Mouse (Mus musculus): ENCODE data around the gene Slc12a8. TPM values are rescaled to one million over a fixed set of nuclear protein-coding genes. Genes with fewer than 3 reads are reported as not detected.
"Not testable (repeated sequence)": the region's sequence is repeated elsewhere in the genome, so short reads cannot be mapped to it uniquely, and the experiment has no call there.

Gene Slc12a8
- under 1 TPM in 1 of 2 experiments, not detected in 1; 0.28 TPM for total RNA-seq (2021)
- long read RNA-seq, experiment 1, partial matches to known transcripts: 1 of 1 reads
- long read RNA-seq, experiment 1, other reads (novel, unspliced or antisense): 0 of 1 reads
- long read RNA-seq, experiment 2: 0 reads

DNA sequence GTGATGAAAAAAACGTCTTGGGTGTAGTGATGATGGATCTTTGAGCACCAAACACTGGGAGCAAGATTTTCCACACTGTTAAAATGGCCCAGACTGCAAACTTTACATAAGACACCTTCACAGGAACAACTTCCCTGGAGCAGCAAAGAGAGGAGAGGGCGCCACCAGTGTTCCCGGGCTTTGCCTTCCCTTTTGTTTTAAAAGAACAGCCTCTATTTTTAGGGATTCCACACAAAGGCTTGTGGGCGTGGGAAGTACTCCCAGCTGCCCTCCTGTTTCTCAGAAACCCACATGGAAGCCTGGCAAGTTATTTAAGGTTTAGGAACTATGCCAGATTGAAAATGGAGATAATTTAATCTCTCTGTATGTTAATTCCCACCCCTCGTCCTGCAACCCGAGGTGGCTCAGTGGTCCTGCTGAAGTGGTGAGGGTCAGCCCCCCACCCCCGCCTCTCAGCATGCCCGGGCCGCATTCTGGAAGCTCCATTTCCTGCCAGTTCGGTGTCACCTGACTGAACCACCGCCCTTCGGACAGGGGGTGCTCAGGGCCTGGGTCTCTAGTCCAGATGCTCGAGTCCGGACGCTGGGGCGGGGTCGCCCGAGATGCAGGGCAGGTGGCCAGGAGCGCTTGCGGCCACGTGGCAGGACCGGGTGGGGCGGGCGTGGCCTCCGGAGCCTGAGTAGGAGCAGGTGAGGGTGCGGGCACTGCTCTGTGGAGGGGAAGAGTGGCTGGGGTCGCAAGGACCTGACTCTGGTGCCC is at the start of gene Slc12a8:
Slc12a8 (plus strand) TSS at position 522 of the 759 bp plus-strand sequence.
- no peak for DNase-seq

DNA sequence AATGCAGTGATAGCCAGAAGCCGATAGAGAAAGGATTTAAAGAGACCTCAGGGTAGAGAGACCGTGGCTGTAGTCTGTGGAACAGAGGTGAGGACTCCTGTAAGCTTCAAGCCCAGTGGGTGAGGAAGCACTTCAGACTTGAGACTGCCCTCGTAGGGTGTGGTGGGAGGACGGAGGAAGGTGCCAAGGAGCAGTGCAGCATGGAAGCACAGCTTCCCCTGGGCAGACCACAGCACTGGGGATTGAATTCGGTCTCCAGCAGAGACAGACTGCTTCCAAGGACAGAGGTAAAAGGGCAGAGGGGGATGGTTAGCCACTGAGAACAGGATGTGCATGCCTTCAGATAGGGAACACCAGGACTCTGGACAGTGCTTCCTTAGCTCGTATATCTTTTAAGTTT is 49.7 kb upstream of the Slc12a8 start:
- no peak for DNase-seq

DNA sequence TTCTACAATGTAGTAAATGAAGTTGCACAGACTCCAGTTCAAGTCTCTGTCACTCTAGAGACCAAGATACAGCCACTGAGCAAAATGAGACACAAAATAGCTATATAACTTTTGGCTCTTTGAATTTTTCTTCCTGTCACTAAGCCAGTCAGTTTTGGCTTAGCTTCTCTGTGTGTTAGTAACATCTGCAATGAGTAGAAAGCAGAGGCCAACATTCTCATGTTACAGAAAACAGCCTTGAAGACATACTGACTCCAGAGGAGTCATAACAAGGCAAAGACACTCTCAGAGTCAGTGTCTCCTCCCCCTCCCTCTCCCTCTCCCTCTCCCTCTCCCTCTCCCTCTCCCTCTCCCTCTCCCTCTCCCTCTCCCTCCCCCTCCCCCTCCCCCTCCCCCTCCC is 47.2 kb upstream of the Slc12a8 start:
- DNase-seq: no peak

DNA sequence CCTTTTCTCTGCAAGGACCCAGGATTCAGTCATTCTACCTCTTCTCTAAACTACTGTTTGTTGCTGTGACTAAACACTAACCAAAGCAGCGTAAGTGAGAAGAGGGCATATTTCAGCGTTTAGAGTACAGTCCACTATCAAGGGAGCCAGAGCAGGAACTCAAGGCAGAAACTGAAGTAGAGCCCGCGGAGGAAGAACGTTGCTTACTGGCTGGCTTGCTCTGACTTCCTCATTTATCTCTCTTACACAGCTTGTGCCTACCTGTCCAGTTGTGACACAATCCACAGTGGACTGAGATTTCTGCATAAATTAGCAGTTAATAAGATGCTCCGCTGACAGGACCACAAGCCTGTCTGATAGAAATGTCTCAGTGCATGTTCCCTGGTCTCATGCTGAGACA is 42.7 kb upstream of the Slc12a8 start:
- no peak for DNase-seq

DNA sequence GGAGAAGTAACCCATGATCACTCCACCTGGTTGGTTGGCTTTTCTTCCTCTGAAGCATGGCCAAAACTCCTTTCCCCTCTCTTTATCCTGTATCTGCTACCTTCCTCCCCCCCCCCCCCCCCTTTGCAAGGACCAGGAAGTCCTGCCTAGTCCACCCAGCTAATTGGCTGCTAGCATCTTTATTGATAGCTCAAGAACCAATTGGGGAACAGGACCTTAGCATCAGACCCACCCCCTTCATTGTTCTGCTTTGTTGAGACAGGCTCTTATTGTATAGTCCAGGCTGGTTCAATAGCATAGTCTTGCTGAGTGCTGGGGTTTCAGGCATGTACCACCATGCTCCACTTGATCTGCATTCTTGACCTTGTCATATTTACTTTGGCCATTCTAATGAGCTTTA is 37.2 kb upstream of the Slc12a8 start:
- DNase-seq: no peak

DNA sequence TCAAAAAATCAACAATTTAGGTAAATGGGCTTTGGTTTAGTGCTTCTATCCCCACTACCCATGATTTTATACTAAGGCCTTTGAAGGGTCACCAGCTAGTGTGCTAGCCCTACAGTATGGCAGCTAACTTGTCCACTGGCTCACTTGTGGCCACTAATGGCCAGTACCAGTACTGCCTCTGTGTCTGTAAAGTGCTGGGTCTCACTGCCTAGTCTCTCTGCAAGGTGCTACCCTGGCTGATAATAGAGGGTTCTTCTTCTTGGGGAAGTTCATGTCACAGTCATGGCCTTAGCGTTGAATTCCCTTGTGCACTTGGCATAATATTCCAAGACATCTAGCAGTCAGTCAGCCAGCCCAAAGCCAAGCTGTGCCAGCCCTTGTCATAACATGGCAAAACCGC is 36.0 kb upstream of the Slc12a8 start:
- no peak for DNase-seq

DNA sequence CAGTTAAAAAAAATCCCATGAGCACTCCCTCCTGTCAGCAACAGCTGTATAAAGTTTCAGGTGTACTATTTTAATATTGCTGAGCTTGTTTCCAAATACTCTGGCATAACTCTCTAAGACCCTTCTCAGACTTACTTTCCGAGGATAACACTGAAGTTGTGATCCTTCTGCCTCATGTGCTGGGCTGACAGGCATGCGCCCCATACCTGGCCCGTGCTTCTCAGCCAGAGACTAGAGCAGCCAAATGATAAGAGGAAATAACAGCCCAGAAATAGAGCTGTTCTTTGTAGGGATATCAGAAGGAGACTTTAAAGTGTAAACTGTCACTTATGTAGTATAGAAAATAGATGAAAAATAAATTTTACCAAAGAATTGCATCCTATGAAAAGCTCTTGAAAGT is 34.8 kb upstream of the Slc12a8 start:
- DNase-seq: no peak

DNA sequence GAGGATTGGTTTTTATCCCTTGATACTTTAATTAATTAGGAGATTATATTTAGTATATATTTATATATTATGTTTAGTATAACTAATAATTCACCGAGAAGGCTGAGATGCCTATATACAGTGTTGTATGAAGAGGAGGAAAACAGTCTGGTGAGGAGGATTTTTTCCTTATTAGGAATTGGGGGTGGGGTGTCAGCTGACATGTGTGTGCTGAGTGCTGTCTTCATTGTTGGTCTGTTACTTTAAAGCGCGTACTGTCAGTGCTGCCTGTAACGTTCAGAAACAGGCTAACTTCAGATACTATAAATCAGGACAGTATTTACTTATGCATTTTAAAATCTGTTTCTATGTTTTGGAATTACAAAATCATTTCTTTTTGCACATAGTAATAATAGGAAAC is 29.4 kb upstream of the Slc12a8 start:
- DNase-seq: no peak

DNA sequence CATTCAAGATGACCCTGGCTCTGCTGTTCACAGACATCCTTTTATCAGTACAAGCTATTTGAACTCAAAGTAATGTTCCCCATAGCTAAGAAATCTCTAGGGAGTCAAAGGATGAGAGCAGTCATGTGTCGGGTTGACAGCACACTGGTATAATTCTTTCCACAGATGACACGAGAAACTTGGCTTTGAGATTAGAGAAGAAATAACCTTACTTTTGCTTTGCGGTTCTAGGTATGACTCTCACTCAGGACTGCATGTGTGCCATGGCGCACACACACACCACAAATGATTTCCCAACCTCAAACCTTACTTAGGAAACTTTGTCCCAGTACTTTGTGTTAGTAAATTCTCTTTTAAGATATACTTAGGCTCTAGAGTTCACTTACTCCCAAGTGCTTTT is 22.8 kb upstream of the Slc12a8 start:
- no peak for DNase-seq

DNA sequence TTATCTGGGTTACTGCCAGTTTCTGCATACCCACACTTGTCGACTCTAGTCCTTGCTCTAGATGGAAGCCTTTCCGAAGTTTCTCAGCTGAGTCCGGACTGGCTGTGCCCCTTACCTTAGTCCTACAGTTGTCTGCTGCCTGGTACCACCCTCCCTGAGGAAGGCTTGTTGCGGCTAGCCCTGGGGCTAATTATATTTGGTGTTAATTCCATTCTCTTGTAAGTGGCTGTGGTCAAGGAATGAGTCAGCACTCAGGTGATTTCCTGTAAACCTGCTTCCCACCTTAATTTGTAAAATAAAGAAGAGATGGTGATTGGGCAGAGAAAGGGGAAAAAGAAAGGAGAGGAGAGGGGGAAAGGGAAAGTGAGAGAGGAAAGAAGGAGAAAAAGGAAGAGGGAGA is 9.0 kb upstream of the Slc12a8 start:
- DNase-seq: no peak

DNA sequence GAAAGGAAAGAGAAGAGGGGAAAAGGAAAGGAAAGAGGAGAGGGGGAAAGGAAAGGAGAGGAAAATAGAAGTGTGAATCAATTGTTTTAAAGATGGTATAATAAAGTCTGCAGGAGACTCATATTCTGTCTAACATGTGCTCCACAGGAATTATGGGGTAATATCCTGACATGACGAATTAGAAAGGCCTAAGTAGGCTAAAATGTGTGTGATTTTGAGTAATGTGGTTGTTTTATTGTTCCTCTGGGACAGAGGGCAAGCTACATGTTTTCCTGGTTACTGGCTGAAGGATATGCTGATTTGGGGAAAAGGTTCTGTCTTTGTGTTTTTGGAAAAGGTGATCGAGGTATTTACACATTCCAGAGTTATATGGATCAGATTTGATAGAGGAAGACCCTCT is 7.9 kb upstream of the Slc12a8 start:
- DNase-seq: not testable (repeated sequence)

DNA sequence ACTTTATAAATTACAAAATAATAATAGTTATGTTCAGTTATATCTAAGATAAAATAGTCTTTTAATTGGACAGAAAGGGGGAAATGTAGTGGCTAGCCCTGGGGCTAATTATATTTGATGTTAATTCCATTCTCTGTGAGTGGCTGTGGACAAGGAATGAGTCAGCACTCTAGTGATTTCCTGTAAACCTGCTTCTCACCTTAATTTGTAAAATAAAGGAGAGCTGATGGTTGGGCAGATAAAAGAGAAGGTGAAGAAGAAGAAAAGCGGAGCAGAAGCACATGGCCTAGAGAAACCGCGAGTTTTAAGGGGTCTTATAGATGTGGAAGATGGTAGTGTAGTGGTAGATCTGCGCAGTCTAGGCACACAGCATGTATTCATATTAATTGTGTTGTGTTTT is 6.3 kb upstream of the Slc12a8 start:
- not testable (repeated sequence) for DNase-seq

DNA sequence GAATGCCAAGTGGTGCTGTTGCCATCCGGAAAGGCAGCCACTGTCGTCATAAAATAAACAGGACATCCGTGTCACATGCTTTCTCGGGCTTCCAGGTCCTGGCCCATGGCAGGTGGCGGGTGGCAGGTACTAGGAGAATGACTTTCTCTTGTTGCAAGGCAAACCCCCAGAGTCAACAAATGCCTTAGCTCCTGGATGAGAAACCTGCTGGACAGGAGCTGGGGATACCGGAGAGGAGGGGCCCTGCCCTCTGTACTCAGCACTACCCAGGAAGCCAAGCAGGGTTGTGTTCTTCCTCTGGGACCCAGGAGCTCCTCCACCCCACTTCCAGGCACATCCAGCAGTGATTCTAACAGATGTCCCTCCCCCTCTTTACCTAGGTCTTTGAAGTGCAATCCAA is 4.6 kb upstream of the Slc12a8 start:
- DNase-seq: no peak

DNA sequence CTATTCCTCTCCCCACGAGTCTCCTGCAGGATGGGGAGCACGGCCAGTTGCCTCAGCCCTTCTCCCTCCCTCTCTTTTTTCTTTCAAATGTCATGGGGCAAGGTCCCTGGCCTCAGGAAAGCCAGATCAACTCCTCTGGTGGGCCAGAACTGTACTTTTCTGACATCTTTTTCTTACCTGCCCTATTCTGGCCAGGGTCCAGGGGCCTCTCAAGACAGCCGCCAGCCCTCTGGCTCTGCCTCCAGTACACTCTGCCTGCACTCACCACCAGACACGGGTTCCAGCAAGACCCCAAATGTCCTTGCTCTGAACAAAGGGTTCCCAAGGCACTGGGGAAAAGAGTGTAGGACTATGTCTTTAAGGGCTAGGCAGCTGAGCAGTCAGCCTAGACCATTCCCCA is 499 bp downstream of the Slc12a8 start:
- DNase-seq: no peak

DNA sequence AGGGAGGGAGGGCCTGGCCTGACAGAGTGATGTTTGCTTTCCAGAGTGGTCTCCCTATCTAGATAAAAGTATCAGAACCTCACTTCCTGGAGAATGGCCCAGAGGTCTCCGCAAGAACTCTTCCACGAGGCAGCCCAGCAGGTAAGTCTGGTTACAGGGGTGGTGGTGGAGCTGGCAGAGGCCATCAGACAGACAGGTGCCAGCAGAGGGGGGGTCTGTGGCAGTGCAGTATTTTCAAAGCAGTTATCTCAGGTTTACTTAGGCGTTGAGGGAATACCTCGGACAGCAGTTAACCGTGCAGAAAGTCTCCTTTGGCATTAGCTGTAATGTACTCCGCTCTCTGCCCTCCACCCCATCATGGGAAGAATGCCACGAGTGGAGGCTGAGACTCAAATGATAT is 1.1 kb downstream of the Slc12a8 start:
- no peak for DNase-seq

DNA sequence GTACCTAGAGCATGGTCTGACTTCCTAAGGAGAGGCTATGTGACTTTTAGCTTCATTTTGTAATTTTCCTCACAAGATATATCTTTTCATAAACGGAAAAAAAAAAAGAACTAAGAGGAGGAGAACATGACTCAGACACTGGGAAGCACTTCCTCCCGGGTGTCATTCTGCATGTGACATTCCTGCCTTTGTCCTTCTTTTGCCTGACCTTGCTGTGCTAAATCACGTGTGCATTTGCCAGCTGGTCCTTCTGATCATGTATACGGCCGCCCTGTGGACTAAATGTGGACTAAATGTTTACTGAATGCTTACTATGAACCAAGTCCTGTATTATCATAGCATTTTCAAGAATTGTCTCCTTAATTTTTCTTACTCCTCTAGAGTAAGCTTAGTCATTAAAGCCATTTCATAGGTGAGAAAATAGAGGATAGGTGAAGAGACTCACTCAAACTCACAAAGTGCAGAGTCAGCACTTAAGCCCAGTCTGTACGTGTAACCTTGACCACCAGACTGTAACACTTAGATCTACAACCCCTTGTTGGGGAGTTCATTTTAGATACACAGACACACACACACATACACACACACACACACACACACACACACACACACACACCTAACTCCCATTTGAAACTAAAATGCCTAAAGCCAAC is 2.9 kb downstream of the Slc12a8 start:
- DNase-seq: no peak

DNA sequence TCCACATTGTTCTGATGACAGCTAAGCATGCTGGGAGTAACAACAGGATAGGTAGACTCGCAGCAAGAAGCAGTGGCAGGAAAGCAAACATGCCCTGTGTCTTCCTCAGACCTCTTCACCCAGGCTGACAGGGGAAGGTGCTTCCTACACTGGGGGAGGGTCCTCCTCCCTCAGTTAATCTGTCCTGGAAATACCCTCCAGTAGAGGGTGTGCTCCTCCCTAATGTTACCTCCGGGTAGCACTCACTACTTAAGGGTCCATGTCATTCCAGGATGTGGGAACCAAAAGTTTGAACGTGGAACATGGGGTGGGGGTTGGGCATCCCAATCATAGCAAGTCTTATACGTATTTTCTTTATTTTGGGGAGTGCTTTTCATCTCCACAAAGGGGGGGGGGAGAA is 5.4 kb downstream of the Slc12a8 start:
- DNase-seq: no peak

DNA sequence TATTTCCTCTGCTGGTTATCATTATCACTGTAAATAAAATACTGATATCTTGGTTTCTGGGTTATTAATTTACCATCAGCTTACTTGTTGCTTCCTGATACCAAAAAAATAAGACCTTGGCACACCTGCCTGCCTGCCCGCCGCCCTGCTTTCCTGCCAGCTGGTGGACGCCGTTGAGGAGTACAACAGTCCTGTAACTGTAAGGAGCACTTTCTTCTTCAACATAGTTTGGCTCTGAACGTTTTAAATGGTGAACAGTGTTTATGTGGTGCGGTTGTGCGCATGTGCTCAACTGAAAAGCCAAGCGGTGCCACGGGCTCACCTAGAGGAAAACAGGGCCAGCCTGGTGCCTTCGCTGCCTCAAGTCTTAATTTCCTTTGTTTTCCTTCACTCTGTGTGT is 6.4 kb downstream of the Slc12a8 start:
- no peak for DNase-seq

DNA sequence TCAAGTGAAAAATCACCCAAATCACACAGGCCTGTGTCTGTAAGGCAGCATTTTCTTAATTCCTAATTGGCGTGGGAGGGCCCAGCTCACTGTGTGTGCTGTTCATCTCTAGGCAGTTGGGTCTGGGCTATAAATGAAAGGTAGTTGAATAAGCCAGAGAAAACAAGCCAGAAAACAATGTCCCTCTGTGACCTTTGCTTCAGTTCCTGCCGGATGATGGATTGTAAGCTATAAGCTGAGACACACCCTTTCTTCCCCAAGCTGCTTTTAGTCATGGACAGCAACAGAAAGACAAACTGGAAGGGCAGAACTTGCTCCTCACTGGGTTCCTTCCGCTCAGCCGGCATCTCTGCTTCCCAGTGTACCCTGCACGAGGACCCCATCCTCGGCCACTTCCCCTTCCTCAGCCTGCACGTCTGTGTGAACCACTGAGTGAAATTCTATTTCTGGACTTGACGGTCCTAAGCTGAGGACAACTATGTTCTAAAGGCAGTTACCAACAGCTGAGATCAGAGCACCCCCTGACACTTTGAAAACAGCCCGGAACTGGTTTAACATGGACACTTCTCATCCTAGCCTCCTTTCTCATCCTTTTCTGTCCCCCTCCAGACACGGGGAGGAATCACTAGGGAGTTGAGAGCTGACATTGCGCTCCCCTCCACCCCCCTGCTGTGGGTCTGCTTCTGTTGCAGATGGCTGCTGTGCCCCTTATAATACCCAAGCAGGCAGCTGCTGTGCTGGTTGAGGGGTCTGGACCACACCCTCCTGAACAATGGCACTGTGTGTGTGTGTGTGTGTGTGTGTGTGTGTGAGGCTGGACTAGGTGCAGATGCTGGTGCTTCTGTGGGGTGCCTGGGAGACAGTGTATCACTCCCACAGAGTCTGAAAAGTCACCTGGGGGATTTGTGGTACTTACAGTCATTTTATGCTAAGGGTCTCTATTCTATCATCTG is 12.7 kb downstream of the Slc12a8 start:
- DNase-seq: no peak

DNA sequence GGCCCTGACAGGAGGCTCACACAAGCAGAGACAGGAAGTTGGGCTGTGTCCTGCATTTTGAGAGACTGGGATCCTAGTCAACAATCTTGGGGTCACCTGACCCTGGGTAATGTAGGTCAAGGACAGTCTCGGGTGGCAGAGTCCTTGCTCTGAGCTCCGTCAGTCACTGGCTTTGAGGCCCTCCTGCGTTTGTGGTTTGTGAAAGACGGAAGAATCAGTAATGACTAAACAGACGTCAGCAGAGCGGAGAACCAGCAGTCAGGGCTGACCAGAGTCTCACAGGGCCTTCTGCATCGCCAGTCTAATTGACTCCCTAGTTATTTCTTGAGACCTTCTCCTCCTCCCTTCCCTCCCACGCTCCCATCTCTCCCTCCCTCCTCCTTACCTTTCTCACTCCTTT is 14.1 kb downstream of the Slc12a8 start:
- DNase-seq: no peak

DNA sequence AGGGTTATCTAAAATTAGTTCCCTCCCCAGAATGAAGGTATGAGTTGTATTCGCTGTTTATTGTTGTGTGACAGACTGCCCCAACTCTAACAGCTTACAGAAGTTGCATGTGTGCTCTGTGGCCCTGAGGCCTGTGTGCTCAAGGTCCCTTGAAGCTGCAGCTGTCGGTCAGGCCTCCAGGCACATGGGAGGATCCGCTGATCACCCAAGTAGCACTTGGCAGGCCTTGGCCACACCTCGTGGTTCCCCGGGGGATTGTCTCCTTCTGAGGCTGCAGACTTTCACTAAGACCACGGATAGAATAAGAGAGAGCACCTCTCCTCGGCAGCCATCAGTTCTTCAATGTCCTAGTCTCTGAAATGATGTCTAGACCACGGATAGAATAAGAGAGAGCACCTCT is 19.3 kb downstream of the Slc12a8 start:
- no peak for DNase-seq

DNA sequence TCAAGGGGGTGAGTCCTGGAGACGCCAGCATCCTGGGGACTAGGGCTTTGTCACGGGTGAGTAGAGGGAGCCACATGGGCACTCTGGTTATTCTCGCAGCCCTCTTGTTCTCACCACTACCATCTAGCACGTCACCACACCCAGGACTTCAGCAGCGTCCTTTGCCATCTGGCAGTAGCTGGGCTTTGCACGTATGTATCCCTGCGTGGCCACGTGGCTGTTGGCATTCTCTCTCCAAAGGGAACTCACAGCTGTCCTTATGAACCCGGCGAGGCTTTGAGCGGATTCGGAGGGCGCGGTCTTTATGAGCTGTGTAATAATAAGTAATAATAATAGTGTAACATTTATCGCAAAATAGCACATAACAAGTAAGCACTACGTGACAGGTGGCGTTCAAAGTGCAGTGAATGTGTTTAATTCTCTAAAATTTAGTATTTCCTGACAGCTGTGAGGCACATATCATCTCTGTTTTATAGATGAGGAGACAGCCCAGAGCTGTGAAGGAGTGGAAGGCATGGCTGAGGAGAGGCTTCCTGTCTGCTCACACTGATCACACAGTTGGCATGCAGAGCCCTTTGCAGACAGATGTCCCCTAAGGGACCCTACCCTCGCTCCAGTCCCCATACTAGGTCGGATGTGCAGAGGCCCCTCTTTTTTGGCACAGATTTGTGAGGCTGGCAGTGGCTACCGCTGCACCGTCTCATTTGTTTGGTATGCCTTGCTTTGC is 20.5 kb downstream of the Slc12a8 start:
- no peak for DNase-seq

Data from gastrocnemius, postnatal 25 days (tissue).